27 mouse cellular contexts compared by ENCODE assay signal in genomic region chr13:42940271-42940670, GRCm38 (mm10).
DNase-seq lines count a peak whose midpoint lies in the region; ATAC-seq and TF ChIP-seq lines count a peak whose summit lies in the region.
"Had no signal": no experiment of that assay in that cellular context is flagged by ENCODE, and none has a peak within 500 bp of the region (broad histone marks: within the 10 kb centered on the region; RNA-seq: fewer than 3 reads in every experiment).

No protein-coding gene starts in this region.

- peak; percentile 27; the same call in 1 of the 2 replicates for ATAC-seq in forebrain, postnatal 0 days
- no peak for ATAC-seq in forebrain, embryonic 12.5 days (ENCODE audit: low FRiP score)
- ATAC-seq in lung, embryonic 16.5 days (ENCODE audit: low read depth) = peak; percentile 76; the same call in 1 of the 2 replicates
- ATAC-seq: activated CD4-positive, CD25-positive, alpha-beta regulatory T cell, adult 4 months; CD4-positive, CD25-positive, alpha-beta regulatory T cell, adult 4 months; hindbrain, embryonic 16.5 days; intestine, embryonic 15.5 days had no signal

- no peak overlapping the region for H3K9ac ChIP-seq in forebrain, postnatal 0 days
- no peak overlapping the region for H3K9ac ChIP-seq in forebrain, embryonic 12.5 days
- no peak overlapping the region for H3K9ac ChIP-seq in lung, embryonic 16.5 days (ENCODE audit: low read length)
- H3K9ac ChIP-seq: embryonic facial prominence, embryonic 15.5 days; heart, embryonic 12.5 days; heart, embryonic 15.5 days; hindbrain, embryonic 13.5 days; intestine, embryonic 15.5 days had no signal

- H3K4me2 ChIP-seq in forebrain, postnatal 0 days (ENCODE audit: low read depth) = no peak overlapping the region
- no peak overlapping the region for H3K4me2 ChIP-seq in forebrain, embryonic 12.5 days
- H3K4me2 ChIP-seq in lung, embryonic 16.5 days (ENCODE audit: low read depth, low read length) = no peak overlapping the region
- H3K4me2 ChIP-seq: embryonic facial prominence, embryonic 15.5 days; heart, embryonic 12.5 days; heart, embryonic 15.5 days; hindbrain, embryonic 13.5 days; intestine, embryonic 15.5 days had no signal

- no peaks in the 10 kb centered on the region for H3K9me3 ChIP-seq in forebrain, postnatal 0 days (ENCODE audit: low read length)
- H3K9me3 ChIP-seq in forebrain, embryonic 12.5 days = peaks cover 3% of the 10 kb centered on the region; the same call in 1 of the 2 replicates
- H3K9me3 ChIP-seq in lung, embryonic 16.5 days (ENCODE audit: control insufficient read depth, low read length) = no peaks in the 10 kb centered on the region
- H3K9me3 ChIP-seq: embryonic facial prominence, embryonic 15.5 days; heart, embryonic 12.5 days; heart, embryonic 15.5 days; hindbrain, embryonic 10.5 days; hindbrain, embryonic 13.5 days; intestine, embryonic 15.5 days had no signal

- peak; percentile 64 for DNase-seq in forebrain, postnatal 0 days
- DNase-seq in lung, postnatal 36 days = no peak
- DNase-seq in NIH3T3 (ENCODE audit: low read depth) = peak; percentile 68
- DNase-seq in brain, embryonic 14.5 days (ENCODE audit: low read depth) = peak; percentile 18
- DNase-seq in layer of hippocampus, postnatal 14 days (ENCODE audit: low spot score in 2 of 2) = no peak
- DNase-seq: adrenal gland, adult 8-10 months; adrenal gland, postnatal 25 days; cerebellum, adult 11-12 months; cerebellum, adult 8-10 months; cerebellum, postnatal 10 days; cerebellum, postnatal 36 days; embryo, embryonic 11 days; gastrocnemius, postnatal 25 days; heart, adult 18-20 months; heart, postnatal 10 days; heart, postnatal 36 days had no signal

- H3K4me3 ChIP-seq in forebrain, postnatal 0 days (ENCODE audit: low read depth, low read length) = no peak overlapping the region
- no peak overlapping the region for H3K4me3 ChIP-seq in forebrain, embryonic 12.5 days (replicated peaks)
- no peak overlapping the region for H3K4me3 ChIP-seq in lung, embryonic 16.5 days (ENCODE audit: low read length)
- H3K4me3 ChIP-seq: embryonic facial prominence, embryonic 15.5 days; heart, embryonic 12.5 days; heart, embryonic 15.5 days; hindbrain, embryonic 10.5 days; hindbrain, embryonic 13.5 days; intestine, embryonic 15.5 days had no signal

- no peak for TF ChIP-seq CTCF in forebrain, postnatal 0 days (IDR thresholded peaks at IDR 0.05; ENCODE audit: low read depth)
- TF ChIP-seq CTCF in brain, embryonic 14.5 days (IDR thresholded peaks at IDR 0.05; ENCODE audit: borderline replicate concordance, extremely low read depth, insufficient read depth, insufficient read length) = no peak

- 58% methylated on average over 3 of the region's 3 CpGs for WGBS in forebrain, postnatal 0 days
- 93% methylated on average over 3 of the region's 3 CpGs for WGBS in forebrain, embryonic 12.5 days
- WGBS in lung, embryonic 16.5 days = 43% methylated on average over 3 of the region's 3 CpGs

- H3K4me1 ChIP-seq in forebrain, postnatal 0 days (ENCODE audit: insufficient read depth) = no peaks in the 10 kb centered on the region
- H3K4me1 ChIP-seq in forebrain, embryonic 12.5 days = no peaks in the 10 kb centered on the region
- peaks cover 7% of the 10 kb centered on the region; the same call in 1 of the 2 replicates for H3K4me1 ChIP-seq in lung, embryonic 16.5 days (replicated peaks; ENCODE audit: control insufficient read depth, insufficient read depth, low read length)
- H3K4me1 ChIP-seq: embryonic facial prominence, embryonic 15.5 days; heart, embryonic 15.5 days; hindbrain, embryonic 10.5 days; hindbrain, embryonic 13.5 days; intestine, embryonic 15.5 days had no signal

- no peak for TF ChIP-seq POLR2A in brain, embryonic 14.5 days (IDR thresholded peaks at IDR 0.05; ENCODE audit: borderline replicate concordance, extremely low read depth, insufficient read depth, insufficient read length, poor library complexity, severe bottlenecking)

- no peaks in the 10 kb centered on the region for H3K36me3 ChIP-seq in forebrain, postnatal 0 days (ENCODE audit: insufficient read depth)
- H3K36me3 ChIP-seq in forebrain, embryonic 12.5 days (replicated peaks) = no peaks in the 10 kb centered on the region
- H3K36me3 ChIP-seq in lung, embryonic 16.5 days (ENCODE audit: control insufficient read depth, insufficient read depth, low read length) = no peaks in the 10 kb centered on the region
- H3K36me3 ChIP-seq: embryonic facial prominence, embryonic 15.5 days; heart, embryonic 12.5 days; heart, embryonic 15.5 days; hindbrain, embryonic 10.5 days; hindbrain, embryonic 13.5 days; intestine, embryonic 15.5 days had no signal

- no peak overlapping the region for H3K27ac ChIP-seq in forebrain, postnatal 0 days (ENCODE audit: low read depth, low read length)
- no peak overlapping the region for H3K27ac ChIP-seq in forebrain, embryonic 12.5 days
- no peak overlapping the region for H3K27ac ChIP-seq in lung, embryonic 16.5 days (ENCODE audit: low read length)
- H3K27ac ChIP-seq: embryonic facial prominence, embryonic 15.5 days; heart, embryonic 15.5 days; hindbrain, embryonic 10.5 days; hindbrain, embryonic 13.5 days; intestine, embryonic 15.5 days had no signal

- H3K27me3 ChIP-seq in forebrain, postnatal 0 days (ENCODE audit: insufficient read depth, low read length) = no peaks in the 10 kb centered on the region
- H3K27me3 ChIP-seq in forebrain, embryonic 12.5 days = no peaks in the 10 kb centered on the region
- no peaks in the 10 kb centered on the region for H3K27me3 ChIP-seq in lung, embryonic 16.5 days (ENCODE audit: control insufficient read depth, insufficient read depth, low read depth, low read length)
- H3K27me3 ChIP-seq: embryonic facial prominence, embryonic 15.5 days; heart, embryonic 12.5 days; heart, embryonic 15.5 days; hindbrain, embryonic 13.5 days; intestine, embryonic 15.5 days had no signal

Comparison
In these comparisons a context has a peak if more than half of its experiments do, and no peak if none do; other contexts are left out.
1. DNase-seq: peak in forebrain, postnatal 0 days (single experiment), NIH3T3 (single experiment) and brain, embryonic 14.5 days (single experiment); none in lung, postnatal 36 days (single experiment) and layer of hippocampus, postnatal 14 days (0 of 2).